Mouse (Mus musculus) liver, postnatal 0 days (tissue): ENCODE data around the gene Pprc1. TPM values are rescaled to one million over a fixed set of nuclear protein-coding genes. Genes with fewer than 3 reads are reported as not detected.

Experiments used
- ATAC-seq: fragments of 200-750 bp; cut with Nextera tagmentation; 2 replicates; pipeline ENCODE4 v1.8.0; 2017; ENCODE audit warnings: mild to moderate bottlenecking, moderate library complexity
- DNase-seq: peaks from one replicate; pipeline ENCODE4 v3.0.0-alpha.2; 2016
- H3K27ac ChIP-seq: fragments of 300-500 bp; sonication (generic); 2 replicates; pipeline ENCODE4 v1.5.1; 2014; ENCODE audit warnings: antibody characterized with exemption, moderate library complexity, mild to moderate bottlenecking, low read depth
- H3K27me3 ChIP-seq: fragments of 300-500 bp; sonication (generic); 2 replicates; pipeline ENCODE4 v1.6.1; 2014; ENCODE audit warnings: low read length, control low read depth, mixed read lengths; ENCODE audit not compliant: insufficient read depth
- H3K36me3 ChIP-seq: fragments of 300-500 bp; sonication (generic); replicated peaks from 2 replicates; pipeline ENCODE4 v1.6.1; 2014; ENCODE audit warnings: mild to moderate bottlenecking, control low read depth, low read length, moderate library complexity, mixed read lengths; ENCODE audit not compliant: insufficient read depth
- H3K4me1 ChIP-seq: fragments of 300-500 bp; sonication (generic); 2 replicates; pipeline ENCODE4 v1.6.1; 2014; ENCODE audit warnings: antibody characterized with exemption, mild to moderate bottlenecking, control low read depth; ENCODE audit not compliant: insufficient read depth
- H3K4me2 ChIP-seq: fragments of 300-500 bp; sonication (generic); 2 replicates; pipeline ENCODE4 v1.6.1; 2014; ENCODE audit warnings: low read depth, mild to moderate bottlenecking, low read length, moderate library complexity, mixed read lengths
- H3K4me3 ChIP-seq: fragments of 300-500 bp; sonication (generic); 2 replicates; pipeline ENCODE4 v1.5.1; 2014; ENCODE audit warnings: low read depth, low read length
- H3K9ac ChIP-seq: fragments of 300-500 bp; sonication (generic); replicated peaks from 2 replicates; pipeline ENCODE4 v1.6.1; 2014; ENCODE audit warnings: mild to moderate bottlenecking, moderate library complexity
- H3K9me3 ChIP-seq: fragments of 300-500 bp; sonication (generic); 2 replicates; pipeline ENCODE4 v1.6.1; 2016; ENCODE audit warnings: mild to moderate bottlenecking, control low read depth, low read length, mixed read lengths
- CTCF ChIP-seq: sonication (generic); IDR thresholded peaks from 2 replicates; pipeline ENCODE4 v1.5.1; 2016; ENCODE audit warnings: antibody characterized with exemption, low read depth
- EP300 ChIP-seq: IDR thresholded peaks from 2 replicates; pipeline ENCODE4 v1.6.1; 2016; ENCODE audit warnings: antibody characterized with exemption, low read depth, mild to moderate bottlenecking
- WGBS: fragments of 180-500 bp; shearing (Covaris S2); extraction: QIAGEN DNeasy Blood & Tissue Kit; methylation state at CpG from one replicate; pipeline ENCODE4 v1.1.7; 2014; ENCODE audit not compliant: insufficient replicate concordance; 5-methylcytosine and 5-hydroxymethylcytosine counted together
- polyA plus RNA-seq: library from polyadenylated mRNA; unstranded; fragments of >200 nt; fragmentation: Nextera tagmentation; extraction: Ambion mirVana; gene quantifications from 2 replicates; pipeline ENCODE4 v1.2.1, GENCODE M21; 2015

Pprc1 gene
- polyA plus RNA-seq, 1 experiment from 2014 or later = 7.7 TPM

DNA sequence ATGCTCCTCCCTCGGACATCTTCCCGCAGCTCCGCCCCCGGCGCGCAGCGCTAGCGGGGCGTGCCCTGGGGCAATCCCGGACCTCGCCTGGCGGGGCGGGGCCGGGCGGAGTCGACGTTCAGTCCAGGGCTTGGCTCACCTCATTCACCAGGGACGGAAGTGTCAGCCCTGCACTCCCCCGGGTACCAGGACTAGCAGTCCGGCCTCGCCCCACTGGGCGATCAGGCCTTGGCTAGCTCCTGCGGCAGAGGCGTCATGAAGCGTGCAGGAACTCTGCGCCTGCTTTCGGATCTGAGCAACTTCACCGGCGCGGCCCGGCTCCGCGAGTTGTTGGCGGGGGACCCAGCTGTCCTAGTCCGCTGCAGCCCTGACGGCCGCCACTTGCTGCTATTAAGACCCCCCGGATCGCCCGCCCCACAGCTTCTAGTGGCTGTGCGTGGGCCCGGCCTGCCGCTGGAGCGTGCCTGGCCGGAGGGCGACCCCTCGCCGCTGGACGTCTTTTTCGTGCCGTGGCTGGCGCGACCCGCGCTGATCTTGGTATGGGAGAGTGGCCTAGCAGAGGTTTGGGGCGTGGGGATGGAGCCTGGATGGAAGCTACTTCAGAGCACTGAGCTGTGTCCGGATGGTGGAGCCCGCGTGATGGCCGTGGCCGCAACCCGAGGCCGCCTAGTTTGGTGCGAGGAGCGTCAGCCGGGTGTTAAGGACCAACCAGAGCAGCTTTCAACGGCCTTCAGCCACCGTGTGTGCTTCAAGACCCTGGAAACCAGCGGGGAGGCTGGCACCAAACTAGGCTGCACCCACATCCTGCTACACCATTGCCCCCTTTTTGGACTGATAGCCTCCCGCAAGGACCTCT is 41.1 kb upstream of the Pprc1 start, which contains the start of gene Hps6:
Hps6 (plus strand) TSS at position 138 of the 856 bp plus-strand sequence.
- Histone ChIP-seq H3K4me2 (peak within 1 kb of the TSS; percentile 99), H3K9ac (peak within 1 kb of the TSS; percentile 78), H3K27me3 (no peaks in the 10 kb centered on the region), H3K4me3 (peak within 1 kb of the TSS; percentile 73), H3K27ac (peak within 1 kb of the TSS; percentile 66), H3K36me3 (0 out of 2 replicates have a peak, but pooled peaks cover 5% of the 10 kb centered on the region), H3K9me3 (no peaks in the 10 kb centered on the region), H3K4me1 (peaks cover 15% of the 10 kb centered on the region)
- TF ChIP-seq EP300 = no peak
- peak; percentile 20; the same call in 1 of the 2 replicates for TF ChIP-seq CTCF
- peak; percentile 92 for DNase-seq
- peak; percentile 89 for ATAC-seq
- WGBS = 1% methylated on average over 70 of the region's 70 CpGs

DNA sequence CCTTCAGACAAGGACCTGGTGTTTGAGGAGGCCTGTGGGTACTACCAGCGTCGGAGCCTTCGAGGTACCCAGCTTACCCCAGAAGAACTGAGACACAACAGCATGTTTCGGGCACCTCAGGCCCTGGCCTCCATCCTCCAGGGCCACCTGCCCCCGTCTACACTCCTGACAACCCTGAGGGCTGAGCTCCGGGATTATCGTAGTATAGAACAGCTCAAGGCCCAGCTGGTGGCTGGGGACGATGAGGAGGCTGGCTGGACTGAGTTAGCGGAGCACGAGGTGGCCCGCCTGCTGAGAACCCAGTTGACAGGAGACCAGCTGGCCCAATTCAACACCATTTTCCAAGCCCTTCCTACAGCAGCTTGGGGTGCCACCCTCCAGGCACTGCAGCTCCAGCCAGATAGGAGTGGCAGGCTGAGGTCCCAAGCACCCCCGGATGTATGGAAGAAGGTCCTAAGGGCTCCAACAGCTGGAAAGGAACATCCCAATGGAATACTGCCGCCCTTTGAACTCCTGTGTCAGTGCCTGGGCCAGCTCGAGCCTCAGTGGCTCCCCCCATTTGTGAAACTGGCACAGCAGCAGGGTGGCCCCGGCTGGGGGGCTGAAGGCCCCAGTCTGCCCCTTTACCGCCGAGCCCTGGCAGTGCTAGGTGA is 39.7 kb upstream of the Pprc1 start:
- peaks cover 15% of the 10 kb centered on the region for H3K4me1 ChIP-seq
- ATAC-seq = no peak
- H3K9ac ChIP-seq = no peak overlapping the region
- no peaks in the 10 kb centered on the region for H3K27me3 ChIP-seq
- H3K9me3 ChIP-seq = no peaks in the 10 kb centered on the region
- H3K4me3 ChIP-seq = no peak overlapping the region
- no peak overlapping the region; the same call in 1 of the 2 replicates for H3K4me2 ChIP-seq
- no peak for DNase-seq
- 88% methylated on average over 17 of the region's 17 CpGs for WGBS
- no peak for TF ChIP-seq EP300
- no peak for TF ChIP-seq CTCF
- H3K36me3 ChIP-seq = 0 out of 2 replicates have a peak, but pooled peaks cover 5% of the 10 kb centered on the region
- no peak overlapping the region for H3K27ac ChIP-seq

DNA sequence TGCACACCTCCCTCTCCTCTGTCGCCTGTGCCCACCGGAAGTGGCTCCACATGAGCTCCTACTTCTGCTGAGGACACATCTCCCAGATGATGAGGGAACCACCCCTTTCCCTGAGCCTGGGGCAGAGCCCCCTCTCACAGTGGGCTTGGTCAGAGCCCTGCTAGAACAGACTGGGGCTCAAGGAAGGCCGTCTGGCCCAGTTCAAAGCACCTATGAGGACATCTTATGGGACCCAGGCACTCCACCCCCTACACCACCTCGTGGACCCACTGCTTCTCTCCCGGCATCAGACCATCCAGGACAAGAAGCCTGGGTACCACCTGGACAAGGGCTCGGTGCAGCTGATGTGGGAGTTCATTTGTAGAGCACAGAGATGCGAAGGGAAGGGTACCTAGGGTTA is 39.0 kb upstream of the Pprc1 start:
- no peaks in the 10 kb centered on the region for H3K27me3 ChIP-seq
- no peak overlapping the region for H3K4me2 ChIP-seq
- DNase-seq (no peak), ATAC-seq (no peak)
- TF ChIP-seq EP300 = no peak
- TF ChIP-seq CTCF = no peak
- 0 out of 2 replicates have a peak, but pooled peaks cover 5% of the 10 kb centered on the region for H3K36me3 ChIP-seq
- no peaks in the 10 kb centered on the region for H3K9me3 ChIP-seq
- H3K4me1 ChIP-seq = peaks cover 15% of the 10 kb centered on the region
- H3K9ac ChIP-seq = no peak overlapping the region
- 89% methylated on average over 7 of the region's 7 CpGs for WGBS
- no peak overlapping the region for H3K4me3 ChIP-seq
- no peak overlapping the region for H3K27ac ChIP-seq

DNA sequence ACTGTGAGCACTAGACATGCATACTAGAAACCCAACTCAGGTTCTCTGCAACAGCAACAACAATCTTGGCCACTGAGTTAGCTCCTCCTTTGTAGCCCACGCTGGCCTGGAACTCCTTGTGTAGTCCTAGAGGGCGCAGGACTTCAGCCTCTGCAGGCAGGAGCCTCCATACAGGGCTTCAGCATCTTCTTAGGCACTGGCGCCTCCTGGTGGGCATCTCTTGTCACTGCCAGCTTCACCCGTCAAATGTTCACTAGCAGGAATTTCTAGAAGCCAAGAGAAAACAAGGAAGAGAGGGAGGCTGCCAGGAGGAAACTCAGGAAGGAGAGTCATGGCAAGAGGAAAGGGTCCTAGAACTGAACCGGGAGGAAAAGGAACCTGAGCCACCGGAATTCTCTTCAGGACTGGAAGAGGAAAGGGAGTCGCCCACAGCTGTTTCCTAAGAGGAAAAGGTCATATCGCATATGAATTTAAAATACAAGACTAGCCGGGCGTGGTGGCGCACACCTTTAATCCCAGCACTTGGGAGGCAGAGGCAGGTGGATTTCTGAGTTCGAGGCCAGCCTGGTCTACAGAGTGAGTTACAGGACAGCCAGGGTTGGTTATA is 30.0 kb upstream of the Pprc1 start:
- Histone ChIP-seq H3K36me3 (no peaks in the 10 kb centered on the region), H3K9ac (no peak overlapping the region), H3K27me3 (no peaks in the 10 kb centered on the region), H3K27ac (no peak overlapping the region), H3K4me3 (no peak overlapping the region), H3K4me2 (no peak overlapping the region), H3K4me1 (no peaks in the 10 kb centered on the region), H3K9me3 (no peaks in the 10 kb centered on the region)
- TF ChIP-seq CTCF (peak; percentile 99), EP300 (no peak)
- 14% methylated on average over 12 of the region's 12 CpGs for WGBS
- ATAC-seq = peak; percentile 77
- peak; percentile 90 for DNase-seq

DNA sequence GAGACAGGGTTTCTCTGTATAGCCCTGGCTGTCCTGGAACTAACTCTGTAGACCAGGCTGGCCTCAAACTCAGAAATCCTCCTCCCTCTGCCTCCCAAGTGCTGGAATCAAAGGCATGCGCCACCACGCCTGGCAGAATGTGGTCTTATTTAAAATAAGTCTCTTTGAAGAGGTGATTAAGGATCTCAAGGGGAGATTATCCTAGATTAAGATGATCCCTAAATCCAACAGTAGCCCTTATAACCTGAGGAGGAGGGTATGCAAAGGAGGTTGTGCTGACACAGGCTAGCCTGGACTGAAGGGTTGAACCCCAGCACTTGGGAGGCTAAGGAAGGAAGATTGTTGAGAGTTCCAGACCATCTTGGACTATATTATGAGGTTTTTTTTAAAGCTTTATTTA is 28.7 kb upstream of the Pprc1 start:
- ATAC-seq = no peak
- H3K27ac ChIP-seq = no peak overlapping the region
- WGBS = 85% methylated on average over 2 of the region's 2 CpGs

DNA sequence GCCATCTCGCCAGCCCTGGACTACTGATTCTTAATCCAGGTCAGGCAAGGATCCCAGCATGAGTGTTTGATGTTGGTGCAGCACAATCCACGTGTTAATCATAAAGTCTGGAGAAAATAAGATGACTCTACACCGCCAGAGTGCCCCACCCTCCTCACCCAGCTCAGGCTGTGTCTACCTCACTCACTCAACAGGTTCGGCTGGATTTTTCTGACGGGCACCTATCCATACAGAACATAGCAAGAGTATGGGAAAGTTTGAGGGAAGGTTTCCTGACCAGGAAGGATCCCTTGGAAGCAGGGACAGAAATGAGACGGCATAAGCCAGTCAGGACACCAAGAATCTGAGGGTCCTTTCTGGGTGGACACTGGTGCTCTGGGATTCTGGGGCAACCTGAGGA is 19.7 kb upstream of the Pprc1 start:
- DNase-seq (no peak), ATAC-seq (no peak)
- WGBS = 76% methylated on average over 6 of the region's 6 CpGs
- Histone ChIP-seq H3K27ac (no peak overlapping the region), H3K27me3 (no peaks in the 10 kb centered on the region), H3K36me3 (no peaks in the 10 kb centered on the region), H3K4me1 (0 out of 2 replicates have a peak, but pooled peaks cover 17% of the 10 kb centered on the region), H3K9me3 (no peaks in the 10 kb centered on the region), H3K4me3 (no peak overlapping the region), H3K9ac (no peak overlapping the region), H3K4me2 (no peak overlapping the region)
- TF ChIP-seq EP300 = no peak
- no peak for TF ChIP-seq CTCF

More for the DNA sequence above, 28.7 kb upstream of the Pprc1 start:
- DNase-seq = no peak
- TF ChIP-seq EP300 = no peak
- TF ChIP-seq CTCF = no peak
- no peaks in the 10 kb centered on the region for H3K9me3 ChIP-seq
- H3K36me3 ChIP-seq = no peaks in the 10 kb centered on the region
- no peaks in the 10 kb centered on the region for H3K27me3 ChIP-seq
- no peak overlapping the region for H3K4me2 ChIP-seq
- no peak overlapping the region for H3K9ac ChIP-seq
- H3K4me3 ChIP-seq = no peak overlapping the region
- H3K4me1 ChIP-seq = no peaks in the 10 kb centered on the region
